Mouse (Mus musculus) lung, embryonic 16.5 days (tissue): Measurements from ENCODE around the gene Tfpi. TPM values are rescaled to one million over a fixed set of nuclear protein-coding genes. Genes with fewer than 3 reads are reported as not detected.
"Not testable (repeated sequence)": the region's sequence is repeated elsewhere in the genome, so short reads cannot be mapped to it uniquely, and the experiment has no call there.

Experiments used
- ATAC-seq: fragments of 200-750 bp; cut with Nextera tagmentation; 2 replicates; pipeline ENCODE4 v1.8.0; 2017; ENCODE audit warnings: low read depth, mild to moderate bottlenecking, moderate library complexity
- H3K27ac ChIP-seq: fragments of 300-500 bp; sonication (generic); 2 replicates; pipeline ENCODE4 v1.5.1; 2014; ENCODE audit warnings: mild to moderate bottlenecking, control low read depth, low read length
- H3K27me3 ChIP-seq: fragments of 300-500 bp; sonication (generic); 2 replicates; pipeline ENCODE4 v1.6.1; 2014; ENCODE audit warnings: low read depth, low read length, mixed read lengths; ENCODE audit not compliant: control insufficient read depth, insufficient read depth
- H3K36me3 ChIP-seq: fragments of 300-500 bp; sonication (generic); 2 replicates; pipeline ENCODE4 v1.6.1; 2014; ENCODE audit warnings: low read length; ENCODE audit not compliant: control insufficient read depth, insufficient read depth
- H3K4me1 ChIP-seq: fragments of 300-500 bp; sonication (generic); replicated peaks from 2 replicates; pipeline ENCODE4 v1.6.1; 2014; ENCODE audit warnings: low read length, mixed read lengths; ENCODE audit not compliant: control insufficient read depth, insufficient read depth
- H3K4me2 ChIP-seq: fragments of 300-500 bp; sonication (generic); 2 replicates; pipeline ENCODE4 v1.6.1; 2014; ENCODE audit warnings: low read depth, low read length, control low read depth
- H3K4me3 ChIP-seq: fragments of 300-500 bp; sonication (generic); 2 replicates; pipeline ENCODE4 v1.5.1; 2014; ENCODE audit warnings: mild to moderate bottlenecking, low read length, control low read depth
- H3K9ac ChIP-seq: fragments of 300-500 bp; sonication (generic); 2 replicates; pipeline ENCODE4 v1.6.1; 2014; ENCODE audit warnings: low read length, control low read depth
- H3K9me3 ChIP-seq: fragments of 300-500 bp; sonication (generic); 2 replicates; pipeline ENCODE4 v1.6.1; 2016; ENCODE audit warnings: low read length; ENCODE audit not compliant: control insufficient read depth
- WGBS: fragments of 180-500 bp; shearing (Covaris S2); extraction: QIAGEN DNeasy Blood & Tissue Kit; methylation state at CpG from one replicate; pipeline ENCODE4 v1.1.7; 2014; 5-methylcytosine and 5-hydroxymethylcytosine counted together
- polyA plus RNA-seq: library from polyadenylated mRNA; unstranded; fragments of >200 nt; fragmentation: Nextera tagmentation; extraction: Ambion mirVana; gene quantifications from 2 replicates; pipeline ENCODE4 v1.2.1, GENCODE M21; 2015

Tfpi gene
- polyA plus RNA-seq, 1 experiment from 2014 or later, result 64.9 TPM

DNA sequence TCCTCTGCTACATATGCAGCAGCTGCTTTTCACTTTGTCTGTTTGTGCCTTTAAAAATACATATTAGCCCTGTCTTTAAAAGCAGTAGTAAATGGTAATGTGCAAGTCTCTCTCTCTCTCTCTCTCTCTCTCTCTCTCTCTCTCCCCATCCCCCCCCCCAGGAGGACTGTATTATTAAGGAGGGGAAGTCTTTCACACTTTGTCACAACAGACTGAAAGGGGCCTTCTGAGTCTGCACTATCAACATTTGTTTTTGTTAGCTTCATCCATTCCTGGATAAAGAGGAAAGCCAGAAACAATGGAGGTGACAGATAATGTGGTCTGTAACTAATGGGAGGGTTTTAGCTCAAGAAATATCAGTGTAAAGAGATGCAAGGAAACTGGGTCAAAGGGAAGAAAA, 87.5 kb downstream of the Tfpi start:
- Histone ChIP-seq H3K36me3 (no peaks in the 10 kb centered on the region), H3K27ac (no peak overlapping the region), H3K27me3 (no peaks in the 10 kb centered on the region), H3K9me3 (no peaks in the 10 kb centered on the region), H3K9ac (no peak overlapping the region), H3K4me1 (peaks cover 3% of the 10 kb centered on the region; the same call in 1 of the 2 replicates), H3K4me2 (no peak overlapping the region), H3K4me3 (no peak overlapping the region)
- ATAC-seq, result no peak

DNA sequence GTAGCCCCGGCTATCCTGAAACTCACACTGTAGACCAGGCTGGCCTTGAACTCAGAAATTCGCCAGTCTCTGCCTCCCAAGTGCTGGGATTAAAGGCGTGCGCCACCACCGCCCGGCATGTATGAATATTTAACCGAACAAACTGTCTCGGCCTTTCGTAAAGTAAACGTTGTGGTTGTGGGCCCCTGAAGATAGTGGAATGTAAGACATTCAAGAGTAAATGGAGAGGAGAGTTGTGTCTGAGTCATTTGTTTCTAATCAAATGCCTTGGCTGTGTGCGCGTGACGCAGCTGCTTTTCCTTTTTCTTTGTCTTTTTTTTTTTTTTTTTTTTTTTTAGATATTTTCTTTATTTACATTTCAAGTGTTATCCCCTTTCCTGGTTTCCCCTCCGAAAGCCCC, 88.0 kb downstream of the Tfpi start:
- WGBS, result 74% methylated on average over 14 of the region's 14 CpGs
- not testable (repeated sequence) for H3K4me1 ChIP-seq, H3K9me3 ChIP-seq, H3K4me3 ChIP-seq, H3K27me3 ChIP-seq, ATAC-seq, H3K36me3 ChIP-seq, H3K27ac ChIP-seq, H3K4me2 ChIP-seq, H3K9ac ChIP-seq

DNA sequence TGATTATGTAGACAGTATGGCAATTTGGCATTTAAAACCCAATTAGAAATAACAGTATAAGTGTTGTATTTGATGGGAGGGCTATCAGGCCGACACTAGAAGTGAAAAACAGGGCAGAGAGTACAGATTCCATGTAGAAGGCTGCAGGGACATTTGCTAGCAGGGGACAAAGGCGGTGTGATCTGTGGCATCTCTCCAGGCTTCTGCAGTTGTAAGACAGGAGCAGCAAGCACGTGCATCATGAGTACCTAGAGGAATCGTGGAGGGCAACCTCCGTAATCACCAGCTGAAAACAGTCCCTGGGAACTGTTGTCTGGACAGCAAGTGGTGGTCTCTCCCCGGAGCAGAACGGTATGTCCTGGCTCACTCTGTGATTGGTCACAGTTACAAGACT, 88.6 kb downstream of the Tfpi start:
- peaks cover 5% of the 10 kb centered on the region; the same call in 1 of the 2 replicates for H3K4me1 ChIP-seq
- WGBS, result 67% methylated on average over 7 of the region's 7 CpGs
- H3K4me2 ChIP-seq, result no peak overlapping the region
- no peaks in the 10 kb centered on the region for H3K36me3 ChIP-seq
- H3K9ac ChIP-seq, result no peak overlapping the region
- no peak overlapping the region for H3K27ac ChIP-seq
- no peaks in the 10 kb centered on the region for H3K9me3 ChIP-seq
- ATAC-seq, result no peak
- no peak overlapping the region for H3K4me3 ChIP-seq
- H3K27me3 ChIP-seq, result no peaks in the 10 kb centered on the region

GRCm38 (mm10) chr2:84387394-84388022, 89.1 kb downstream of the Tfpi start:
- H3K27ac ChIP-seq, result no peak overlapping the region
- H3K4me3 ChIP-seq, result no peak overlapping the region
- H3K36me3 ChIP-seq, result no peaks in the 10 kb centered on the region
- no peaks in the 10 kb centered on the region for H3K27me3 ChIP-seq
- no peak for ATAC-seq
- WGBS, result 57% methylated on average over 11 of the region's 11 CpGs
- no peak overlapping the region for H3K9ac ChIP-seq
- no peaks in the 10 kb centered on the region for H3K9me3 ChIP-seq
- peaks cover 6% of the 10 kb centered on the region; the same call in 1 of the 2 replicates for H3K4me1 ChIP-seq
- peak overlapping the region; percentile 23 for H3K4me2 ChIP-seq

DNA sequence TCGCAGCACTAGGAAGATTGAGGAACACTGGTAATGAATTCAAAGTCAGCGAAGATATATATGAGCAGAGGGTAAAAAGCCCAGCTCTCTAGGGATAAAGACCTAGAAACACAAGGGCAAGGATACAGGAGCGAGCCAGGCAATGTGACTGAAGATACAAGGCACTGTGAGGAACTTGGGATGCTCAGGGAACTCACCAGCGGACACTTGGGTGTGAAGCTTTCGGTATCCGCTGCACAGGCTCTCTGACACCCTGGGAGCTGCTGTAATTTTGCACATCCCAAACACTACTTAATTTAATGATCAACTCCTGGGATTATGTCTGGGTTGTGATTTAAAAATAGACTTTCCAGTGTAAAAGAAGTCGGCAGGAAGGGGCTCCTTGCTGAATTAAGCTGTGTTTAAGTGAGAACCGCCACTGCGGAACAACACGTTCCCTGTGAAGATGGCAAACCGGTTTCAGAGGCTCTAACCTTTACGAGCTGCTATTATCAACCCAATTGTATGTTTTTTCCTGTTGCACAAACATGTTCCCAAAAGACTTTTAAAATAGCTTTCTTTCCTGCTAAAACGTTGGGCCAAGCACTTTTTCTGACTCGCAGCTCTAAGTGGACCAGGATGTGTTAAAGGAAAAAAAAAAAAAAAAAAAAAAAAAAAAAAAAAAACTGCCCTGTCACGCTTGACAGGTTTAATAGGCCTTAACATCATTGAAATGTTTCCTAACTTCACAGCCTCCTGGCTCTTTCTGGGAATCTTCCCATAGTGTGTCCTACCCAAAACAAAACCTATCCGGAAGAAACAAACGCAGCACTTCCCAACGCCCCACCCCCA, 89.8 kb downstream of the Tfpi start:
- WGBS, result 48% methylated on average over 18 of the region's 18 CpGs
- peak overlapping the region; percentile 26; the same call in 1 of the 2 replicates for H3K9ac ChIP-seq
- H3K4me2 ChIP-seq, result peak overlapping the region; percentile 23
- H3K4me3 ChIP-seq, result 0 out of 2 replicates have a peak overlapping the region, but pooled peaks have one; percentile 11
- no peak overlapping the region for H3K27ac ChIP-seq
- H3K4me1 ChIP-seq, result peaks cover 6% of the 10 kb centered on the region; the same call in 1 of the 2 replicates
- H3K27me3 ChIP-seq, result no peaks in the 10 kb centered on the region
- peak; percentile 34; the same call in 1 of the 2 replicates for ATAC-seq
- H3K9me3 ChIP-seq, result no peaks in the 10 kb centered on the region
- H3K36me3 ChIP-seq, result no peaks in the 10 kb centered on the region

- Histone ChIP-seq H3K36me3 (no peaks in the 10 kb centered on the region), H3K4me3 (no peak overlapping the region), H3K4me2 (no peak overlapping the region), H3K27me3 (no peaks in the 10 kb centered on the region), H3K9ac (no peak overlapping the region), H3K27ac (no peak overlapping the region), H3K9me3 (no peaks in the 10 kb centered on the region), H3K4me1 (peaks cover 6% of the 10 kb centered on the region)
- WGBS, result 70% methylated on average over 6 of the region's 6 CpGs
- no peak for ATAC-seq
These were observed 91.5 kb downstream of the Tfpi start for GRCm38 (mm10) chr2:84384911-84385693.

GRCm38 (mm10) chr2:84383828-84384227, 92.7 kb downstream of the Tfpi start:
- 62% methylated on average over 4 of the region's 4 CpGs for WGBS
- H3K36me3 ChIP-seq, result no peaks in the 10 kb centered on the region

More at GRCm38 (mm10) chr2:84383828-84384227, 92.7 kb downstream of the Tfpi start:
- no peak overlapping the region for H3K4me3 ChIP-seq
- ATAC-seq, result no peak
- no peak overlapping the region for H3K9ac ChIP-seq
- H3K4me2 ChIP-seq, result no peak overlapping the region
- H3K27me3 ChIP-seq, result no peaks in the 10 kb centered on the region
- no peak overlapping the region for H3K27ac ChIP-seq
- peaks cover 6% of the 10 kb centered on the region for H3K4me1 ChIP-seq
- H3K9me3 ChIP-seq, result no peaks in the 10 kb centered on the region
